Mouse (Mus musculus): ENCODE measurements around the gene Rpl26. TPM values are rescaled to one million over a fixed set of nuclear protein-coding genes. Genes with fewer than 3 reads are reported as not detected.

Gene Rpl26
- 638 and 670 TPM in 2 replicates for polyA plus RNA-seq (2015; fragmentation: Nextera tagmentation; extraction: Ambion mirVana)

DNA sequence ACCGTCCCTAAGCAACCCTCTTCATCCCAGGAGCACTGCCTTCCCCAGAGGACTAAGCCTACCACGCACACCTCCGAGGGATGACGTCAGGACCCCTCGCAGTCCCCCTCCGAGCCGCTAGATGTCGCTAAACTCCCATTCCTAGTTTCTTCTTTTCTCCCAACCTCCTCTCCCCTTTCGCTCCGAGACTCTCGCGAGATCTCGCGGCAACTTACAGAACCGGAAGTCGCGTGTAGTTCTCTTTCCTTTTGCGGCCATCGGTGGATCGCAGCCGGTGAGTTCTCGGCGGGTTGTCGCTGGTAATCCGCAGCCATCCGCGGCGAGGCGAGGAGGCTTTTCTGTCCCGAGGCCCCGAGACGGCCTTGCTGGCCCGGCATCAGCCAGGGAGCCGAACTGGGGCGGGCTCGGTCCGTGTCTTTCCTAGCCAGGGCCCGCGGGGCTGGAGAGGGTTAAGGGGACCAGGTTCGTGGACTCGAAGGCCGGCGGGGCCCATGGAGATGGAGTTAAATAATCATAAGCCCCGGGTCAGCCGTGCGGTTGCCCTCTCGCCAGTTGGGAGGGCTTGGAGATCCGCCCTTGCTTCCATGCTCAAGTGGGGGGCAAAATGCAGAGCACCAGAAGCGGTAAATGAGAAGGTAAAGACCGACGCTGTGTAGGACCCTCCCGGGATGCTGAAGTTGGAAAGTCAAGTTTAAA is at the start of gene Rpl26:
Gene Rpl26, plus strand, starts transcription at position 233 of the 696 bp plus-strand sequence.
- H3K9me3 ChIP-seq, result no peaks in the 10 kb centered on the region
- peak within 1 kb of the TSS; percentile 95 for H3K9ac ChIP-seq (replicated peaks)
- peak; percentile 92 for ATAC-seq (replicated peaks)
- peaks cover 11% of the 10 kb centered on the region for H3K4me1 ChIP-seq
- peaks cover 40% of the 10 kb centered on the region for H3K36me3 ChIP-seq
- H3K4me3 ChIP-seq, result peak within 1 kb of the TSS; percentile 88
- H3K27ac ChIP-seq (replicated peaks), result peak within 1 kb of the TSS; percentile 91
- peak within 1 kb of the TSS; percentile 57 for H3K4me2 ChIP-seq (replicated peaks)
- H3K27me3 ChIP-seq, result no peaks in the 10 kb centered on the region; the same call in 1 of the 2 replicates
- WGBS, result under 1% methylated on average over 52 of the region's 52 CpGs

GRCm38 (mm10) chr11:68851644-68852485 is 49.5 kb upstream of the Rpl26 start:
- WGBS, result 3% methylated on average over 13 of the region's 13 CpGs
- Histone ChIP-seq H3K27me3 (peaks cover 5% of the 10 kb centered on the region; the same call in 1 of the 2 replicates), H3K9me3 (no peaks in the 10 kb centered on the region), H3K9ac (replicated peaks) (peak overlapping the region; percentile 91), H3K36me3 (no peaks in the 10 kb centered on the region), H3K4me3 (peak overlapping the region; percentile 94), H3K4me1 (peaks cover 31% of the 10 kb centered on the region), H3K27ac (replicated peaks) (peak overlapping the region; percentile 94), H3K4me2 (replicated peaks) (peak overlapping the region; percentile 70)
- ATAC-seq (replicated peaks), result no peak

DNA sequence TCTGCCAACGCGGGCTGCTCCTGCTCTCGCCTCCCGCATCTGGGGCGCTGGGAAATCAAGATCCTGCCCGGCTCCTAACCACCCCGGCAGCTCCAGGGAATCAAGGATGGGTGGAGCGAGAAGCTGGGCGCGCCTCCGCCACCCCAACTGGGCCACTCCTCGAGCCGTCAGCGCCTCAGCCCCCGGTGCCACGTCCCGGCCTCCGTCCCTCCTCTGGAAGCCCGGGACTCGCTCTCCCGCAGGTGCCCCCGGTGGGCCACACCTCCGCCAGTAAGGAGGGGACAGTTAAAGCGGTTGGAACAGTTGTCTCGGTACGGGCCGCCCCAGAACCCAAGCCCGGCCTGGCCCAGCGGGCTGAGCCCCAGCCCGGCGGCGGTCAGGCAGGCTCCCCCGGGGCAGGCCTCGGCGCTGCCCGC is 48.9 kb upstream of the Rpl26 start:
- under 1% methylated on average over 36 of the region's 36 CpGs for WGBS
- no peak; the same call in 1 of the 2 replicates for ATAC-seq (replicated peaks)

DNA sequence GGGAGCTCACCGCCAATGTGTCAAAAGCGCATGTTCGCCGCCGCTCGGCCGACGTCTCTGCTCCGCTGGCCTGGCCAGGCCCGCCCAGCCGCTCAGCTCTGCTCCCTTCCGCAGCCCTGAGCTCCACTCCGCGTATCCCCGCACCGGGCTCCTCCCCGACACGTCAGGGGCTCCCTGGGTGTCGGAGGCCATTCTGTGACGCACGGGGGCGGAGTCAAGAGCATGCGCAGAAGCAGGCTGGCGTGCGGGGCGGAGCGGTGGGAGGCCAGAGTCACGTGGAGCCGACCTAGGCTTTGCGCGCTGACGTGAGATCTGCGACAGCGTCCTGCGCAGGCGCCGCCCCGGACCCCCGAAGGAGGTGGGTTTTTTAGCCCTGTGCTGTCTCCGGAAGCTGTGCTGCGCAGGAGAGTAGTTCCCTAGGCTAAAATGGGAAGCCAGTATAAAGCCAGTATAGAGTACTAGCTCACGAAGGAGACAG is 48.4 kb upstream of the Rpl26 start:
- no peaks in the 10 kb centered on the region for H3K9me3 ChIP-seq
- peak overlapping the region; percentile 94 for H3K4me3 ChIP-seq
- no peaks in the 10 kb centered on the region for H3K36me3 ChIP-seq
- peak overlapping the region; percentile 91 for H3K9ac ChIP-seq (replicated peaks)
- H3K4me2 ChIP-seq (replicated peaks), result peak overlapping the region; percentile 70
- peak; percentile 99 for ATAC-seq (replicated peaks)
- H3K27ac ChIP-seq (replicated peaks), result peak overlapping the region; percentile 94
- H3K4me1 ChIP-seq, result peaks cover 31% of the 10 kb centered on the region
- under 1% methylated on average over 42 of the region's 42 CpGs for WGBS
- H3K27me3 ChIP-seq, result peaks cover 5% of the 10 kb centered on the region; the same call in 1 of the 2 replicates

More for the DNA sequence above, 48.9 kb upstream of the Rpl26 start:
- peak overlapping the region; percentile 94 for H3K27ac ChIP-seq (replicated peaks)
- H3K4me3 ChIP-seq, result peak overlapping the region; percentile 94
- H3K9me3 ChIP-seq, result no peaks in the 10 kb centered on the region
- H3K4me1 ChIP-seq, result peaks cover 31% of the 10 kb centered on the region
- H3K27me3 ChIP-seq, result peaks cover 5% of the 10 kb centered on the region; the same call in 1 of the 2 replicates
- no peaks in the 10 kb centered on the region for H3K36me3 ChIP-seq
- peak overlapping the region; percentile 70 for H3K4me2 ChIP-seq (replicated peaks)
- H3K9ac ChIP-seq (replicated peaks), result peak overlapping the region; percentile 91

DNA sequence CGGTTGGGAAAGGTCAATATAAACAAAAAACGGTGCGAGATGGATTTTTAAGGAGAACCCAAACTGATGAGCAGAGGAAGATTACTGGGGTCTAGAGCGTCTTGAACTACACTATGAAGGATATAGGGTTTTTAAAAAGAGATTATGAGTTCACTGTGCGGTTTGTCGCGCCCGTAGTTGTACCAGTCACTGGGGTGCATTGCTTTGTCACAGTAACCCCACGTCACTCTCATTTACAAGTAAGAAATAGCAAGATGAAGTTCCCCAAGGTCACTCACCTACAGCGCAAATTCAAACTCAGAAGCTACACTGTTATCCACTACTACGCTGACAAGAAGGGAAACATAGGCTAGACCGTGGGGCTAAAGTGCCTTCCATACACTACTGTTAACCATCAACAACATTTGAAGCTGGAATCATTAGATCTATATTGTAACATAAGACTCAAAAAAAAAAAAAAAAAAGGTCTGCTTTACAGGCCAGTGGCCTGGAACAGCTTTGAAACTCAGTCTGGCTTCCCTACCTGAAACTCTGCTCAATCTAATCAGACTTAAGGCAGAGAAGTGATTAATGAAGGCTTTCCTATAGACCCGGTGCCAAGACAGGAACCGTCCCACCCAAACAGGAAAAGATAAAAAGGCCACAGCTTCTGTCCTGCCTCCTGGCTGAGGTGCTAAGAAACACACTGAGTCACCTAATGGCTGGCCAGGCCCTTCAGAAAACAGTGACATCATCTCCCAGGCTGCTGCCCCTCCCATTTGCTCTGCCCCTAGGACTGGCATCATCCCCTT is 47.6 kb upstream of the Rpl26 start:
- Histone ChIP-seq H3K9me3 (no peaks in the 10 kb centered on the region), H3K9ac (replicated peaks) (peak overlapping the region; percentile 39), H3K4me1 (peaks cover 31% of the 10 kb centered on the region), H3K27me3 (peaks cover 5% of the 10 kb centered on the region; the same call in 1 of the 2 replicates), H3K4me2 (replicated peaks) (peak overlapping the region; percentile 70), H3K27ac (replicated peaks) (peak overlapping the region; percentile 76), H3K36me3 (no peaks in the 10 kb centered on the region), H3K4me3 (peak overlapping the region; percentile 94)
- ATAC-seq (replicated peaks), result no peak
- 46% methylated on average over 14 of the region's 14 CpGs for WGBS

GRCm38 (mm10) chr11:68854621-68855020 is 46.8 kb upstream of the Rpl26 start:
- Histone ChIP-seq H3K4me3 (no peak overlapping the region), H3K4me1 (peaks cover 31% of the 10 kb centered on the region), H3K27ac (replicated peaks) (0 out of 2 replicates have a peak overlapping the region, but pooled peaks have one; percentile 8), H3K9ac (replicated peaks) (no peak overlapping the region), H3K9me3 (no peaks in the 10 kb centered on the region), H3K36me3 (no peaks in the 10 kb centered on the region), H3K27me3 (peaks cover 5% of the 10 kb centered on the region; the same call in 1 of the 2 replicates), H3K4me2 (replicated peaks) (no peak overlapping the region)
- WGBS, result 89% methylated on average over 3 of the region's 3 CpGs
- no peak for ATAC-seq (replicated peaks)

DNA sequence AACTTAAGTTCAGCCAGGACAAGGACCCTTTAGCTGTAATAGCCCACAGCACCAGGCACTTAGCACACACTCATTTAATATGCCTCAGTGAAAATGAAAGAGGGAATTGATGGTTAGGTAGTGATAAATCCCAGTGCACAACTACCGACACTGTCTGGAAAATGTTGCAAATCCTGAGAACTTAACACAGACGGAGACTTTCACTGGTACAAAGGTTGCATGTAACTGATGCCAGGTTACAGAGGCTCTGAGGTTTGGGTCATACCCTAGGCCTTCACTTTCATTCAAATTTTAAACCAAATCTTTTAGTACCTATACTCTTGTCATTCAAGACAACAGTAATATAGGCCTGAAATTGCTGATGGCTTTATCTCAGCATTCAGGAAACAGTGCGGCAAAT is 44.1 kb upstream of the Rpl26 start:
- no peaks in the 10 kb centered on the region for H3K9me3 ChIP-seq
- no peak overlapping the region for H3K4me2 ChIP-seq (replicated peaks)
- peaks cover 5% of the 10 kb centered on the region for H3K4me1 ChIP-seq
- H3K9ac ChIP-seq (replicated peaks), result no peak overlapping the region
- no peak overlapping the region for H3K4me3 ChIP-seq
- peaks cover 5% of the 10 kb centered on the region; the same call in 1 of the 2 replicates for H3K27me3 ChIP-seq
- no peaks in the 10 kb centered on the region for H3K36me3 ChIP-seq
- no peak overlapping the region for H3K27ac ChIP-seq (replicated peaks)
- no peak for ATAC-seq (replicated peaks)
- 84% methylated on average over 3 of the region's 3 CpGs for WGBS

- H3K36me3 ChIP-seq, result no peaks in the 10 kb centered on the region
- no peak overlapping the region for H3K4me2 ChIP-seq (replicated peaks)
- no peak overlapping the region for H3K27ac ChIP-seq (replicated peaks)
- ATAC-seq (replicated peaks), result no peak
- no peaks in the 10 kb centered on the region for H3K4me1 ChIP-seq
- 83% methylated on average over 8 of the region's 8 CpGs for WGBS
- no peak overlapping the region for H3K9ac ChIP-seq (replicated peaks)
- no peaks in the 10 kb centered on the region for H3K9me3 ChIP-seq
- H3K4me3 ChIP-seq, result no peak overlapping the region
- H3K27me3 ChIP-seq, result peaks cover 5% of the 10 kb centered on the region; the same call in 1 of the 2 replicates
Measured at GRCm38 (mm10) chr11:68859943-68860593, 41.3 kb upstream of the Rpl26 start.

DNA sequence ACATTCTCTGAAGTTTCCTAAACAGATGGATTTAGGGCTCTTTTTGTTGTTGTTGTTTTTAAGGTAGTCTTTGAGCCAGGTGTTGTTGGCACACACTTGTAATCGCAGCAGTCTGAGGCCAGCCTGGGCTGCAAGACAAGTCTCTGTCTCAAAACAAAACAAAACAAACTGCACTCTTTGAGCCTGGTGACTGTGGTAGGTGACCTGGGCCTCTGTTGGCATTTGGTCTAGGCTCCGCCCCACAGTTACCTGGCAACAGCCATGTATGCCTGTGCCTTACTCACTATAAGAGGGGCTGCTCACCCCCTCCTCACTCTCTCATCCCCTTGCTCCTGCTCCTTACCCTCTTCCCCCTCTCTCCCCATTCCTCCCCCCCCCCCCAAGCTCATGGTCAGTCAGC is 39.1 kb upstream of the Rpl26 start:
- Histone ChIP-seq H3K9me3 (no peaks in the 10 kb centered on the region), H3K36me3 (no peaks in the 10 kb centered on the region), H3K4me2 (replicated peaks) (no peak overlapping the region), H3K9ac (replicated peaks) (no peak overlapping the region), H3K27me3 (no peaks in the 10 kb centered on the region), H3K27ac (replicated peaks) (no peak overlapping the region), H3K4me3 (no peak overlapping the region), H3K4me1 (no peaks in the 10 kb centered on the region)
- ATAC-seq (replicated peaks), result no peak
- 74% methylated on average over 2 of the region's 2 CpGs for WGBS

GRCm38 (mm10) chr11:68863631-68864091 is 37.7 kb upstream of the Rpl26 start:
- Histone ChIP-seq H3K36me3 (no peaks in the 10 kb centered on the region), H3K27ac (replicated peaks) (no peak overlapping the region), H3K27me3 (no peaks in the 10 kb centered on the region), H3K9me3 (no peaks in the 10 kb centered on the region), H3K9ac (replicated peaks) (no peak overlapping the region), H3K4me1 (no peaks in the 10 kb centered on the region), H3K4me2 (replicated peaks) (no peak overlapping the region), H3K4me3 (no peak overlapping the region)
- 79% methylated on average over 4 of the region's 4 CpGs for WGBS
- no peak for ATAC-seq (replicated peaks)
